Mouse (Mus musculus): ENCODE measurements around the gene Alk.

- TF ChIP-seq POLR2A (IDR thresholded peaks at IDR 0.05; ENCODE audit: insufficient read depth, low read depth, low read length) (no peak), CTCF (IDR thresholded peaks at IDR 0.05) (no peak), EP300 (IDR thresholded peaks at IDR 0.05; ENCODE audit: insufficient read depth, low read depth, low read length) (no peak)
These were observed 332.8 kb downstream of the Alk start for GRCm38 (mm10) chr17:72271640-72272039.
